Mouse (Mus musculus) neural tube, embryonic 15.5 days (tissue): Measurements from ENCODE around the gene Itgb3bp. TPM values are rescaled to one million over a fixed set of nuclear protein-coding genes. Genes with fewer than 3 reads are reported as not detected.

Experiments
- ATAC-seq: fragments of 200-750 bp; cut with Nextera tagmentation; 2 replicates; pipeline ENCODE4 v1.8.0; 2017; ENCODE audit warnings: mild to moderate bottlenecking, moderate TSS enrichment, moderate library complexity; ENCODE audit not compliant: low FRiP score
- H3K27ac ChIP-seq: fragments of 300-500 bp; sonication (generic); replicated peaks from 2 replicates; pipeline ENCODE4 v1.5.1; 2015; ENCODE audit warnings: mild to moderate bottlenecking, inconsistent platforms
- H3K27me3 ChIP-seq: fragments of 300-500 bp; sonication (generic); replicated peaks from 2 replicates; pipeline ENCODE4 v1.6.1; 2015; ENCODE audit warnings: inconsistent platforms
- H3K36me3 ChIP-seq: fragments of 300-500 bp; sonication (generic); 2 replicates; pipeline ENCODE4 v1.6.1; 2015; ENCODE audit warnings: inconsistent platforms
- H3K4me1 ChIP-seq: fragments of 300-500 bp; sonication (generic); 2 replicates; pipeline ENCODE4 v1.6.1; 2015; ENCODE audit warnings: inconsistent platforms
- H3K4me2 ChIP-seq: fragments of 300-500 bp; sonication (generic); 2 replicates; pipeline ENCODE4 v1.6.1; 2015; ENCODE audit warnings: inconsistent platforms, mild to moderate bottlenecking, moderate library complexity
- H3K4me3 ChIP-seq: fragments of 300-500 bp; sonication (generic); replicated peaks from 2 replicates; pipeline ENCODE4 v1.5.1; 2015; ENCODE audit warnings: mild to moderate bottlenecking, inconsistent platforms
- H3K9ac ChIP-seq: fragments of 300-500 bp; sonication (generic); replicated peaks from 2 replicates; pipeline ENCODE4 v1.6.1; 2015; ENCODE audit warnings: mild to moderate bottlenecking, inconsistent platforms
- H3K9me3 ChIP-seq: fragments of 300-500 bp; sonication (generic); replicated peaks from 2 replicates; pipeline ENCODE4 v1.6.1; 2016; ENCODE audit warnings: inconsistent platforms
- WGBS: fragments of 180-500 bp; shearing (Covaris S2); methylation state at CpG from one replicate; pipeline ENCODE4 v1.1.7; 2015; ENCODE audit warnings: mixed read lengths; 5-methylcytosine and 5-hydroxymethylcytosine counted together
- polyA plus RNA-seq: library from polyadenylated mRNA; unstranded; fragments of >200 nt; fragmentation: Nextera tagmentation; extraction: Ambion mirVana; gene quantifications from 2 replicates; pipeline ENCODE4 v1.2.1, GENCODE M21; 2015

The Itgb3bp gene
- polyA plus RNA-seq, 1 experiment from 2014 or later = 13.1 TPM

DNA sequence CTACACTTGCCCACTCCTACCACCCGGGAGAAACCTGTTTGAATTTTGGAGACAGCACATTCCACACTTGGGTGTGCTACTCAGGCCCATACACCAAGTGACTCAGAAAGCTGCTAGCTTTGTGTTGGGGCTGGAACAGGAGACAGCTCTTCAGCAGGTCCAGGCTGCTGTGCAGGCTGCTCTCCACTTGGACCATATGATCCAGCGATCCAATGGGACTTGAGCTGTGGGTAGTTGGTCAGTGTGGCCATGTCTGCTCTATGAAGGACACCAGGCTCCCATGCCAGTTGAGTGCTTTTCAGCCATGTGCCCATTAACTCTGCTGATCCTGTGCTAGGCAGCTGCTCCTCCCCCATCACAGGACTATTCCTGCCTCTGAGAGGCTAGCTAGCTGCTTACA, 24.3 kb upstream of the Itgb3bp start:
- H3K4me1 ChIP-seq = no peaks in the 10 kb centered on the region
- H3K36me3 ChIP-seq = no peaks in the 10 kb centered on the region
- no peaks in the 10 kb centered on the region for H3K9me3 ChIP-seq
- H3K27ac ChIP-seq = no peak overlapping the region
- H3K9ac ChIP-seq = no peak overlapping the region
- no peak overlapping the region for H3K4me3 ChIP-seq
- no peak for ATAC-seq
- H3K27me3 ChIP-seq = no peaks in the 10 kb centered on the region
- H3K4me2 ChIP-seq = no peak overlapping the region
- 96% methylated on average over 2 of the region's 2 CpGs for WGBS

DNA sequence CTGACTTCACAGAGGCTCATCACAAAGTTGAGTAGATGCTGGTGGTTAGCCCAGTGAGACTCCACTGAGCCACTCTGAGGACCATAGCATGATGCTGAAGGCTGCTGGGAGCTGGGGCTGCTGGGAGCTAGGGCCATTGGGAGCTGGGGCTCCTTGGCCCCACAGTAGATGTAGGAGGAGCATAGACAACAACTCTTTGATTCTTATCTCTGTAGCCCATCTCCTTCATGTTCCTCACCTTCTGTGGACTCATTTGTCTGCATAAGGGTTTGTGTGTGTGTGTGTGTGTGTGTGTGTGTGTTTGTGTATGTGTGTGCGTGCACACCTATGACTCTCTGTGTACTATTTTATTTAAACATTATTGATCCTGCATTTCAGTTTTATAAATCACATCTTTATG, 18.3 kb upstream of the Itgb3bp start:
- WGBS = 94% methylated on average over 1 of the region's 1 CpGs
- ATAC-seq = no peak
- no peaks in the 10 kb centered on the region for H3K36me3 ChIP-seq

DNA sequence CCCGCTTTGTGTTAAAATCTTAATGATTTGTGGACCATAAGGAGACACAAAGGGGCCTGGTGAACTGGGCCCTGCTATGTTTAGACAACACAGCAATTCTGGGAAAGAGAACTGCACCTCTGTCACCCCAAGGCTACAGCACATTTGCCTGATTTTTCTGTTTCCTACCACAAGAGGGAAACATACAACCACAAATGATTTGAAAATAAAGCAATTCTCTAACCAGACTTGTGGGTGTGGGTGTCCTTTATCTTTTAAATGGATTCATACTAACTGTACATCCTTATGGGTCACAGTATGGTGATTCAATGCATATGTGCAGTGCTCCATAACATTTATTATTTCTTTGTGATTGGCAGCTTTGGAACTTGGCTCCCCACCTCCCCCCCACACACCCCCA, 17.6 kb upstream of the Itgb3bp start:
- peak; percentile 55; the same call in 1 of the 2 replicates for ATAC-seq
- Histone ChIP-seq H3K4me3 (no peak overlapping the region), H3K4me2 (no peak overlapping the region), H3K36me3 (no peaks in the 10 kb centered on the region), H3K9ac (no peak overlapping the region), H3K27ac (no peak overlapping the region), H3K4me1 (no peaks in the 10 kb centered on the region), H3K27me3 (no peaks in the 10 kb centered on the region), H3K9me3 (no peaks in the 10 kb centered on the region)
- WGBS = 69% methylated on average over 1 of the region's 1 CpGs

More for the DNA sequence above, 18.3 kb upstream of the Itgb3bp start:
- no peaks in the 10 kb centered on the region for H3K27me3 ChIP-seq
- H3K27ac ChIP-seq = no peak overlapping the region
- H3K9me3 ChIP-seq = no peaks in the 10 kb centered on the region
- no peak overlapping the region for H3K9ac ChIP-seq
- H3K4me2 ChIP-seq = no peak overlapping the region
- no peak overlapping the region for H3K4me3 ChIP-seq
- no peaks in the 10 kb centered on the region for H3K4me1 ChIP-seq

DNA sequence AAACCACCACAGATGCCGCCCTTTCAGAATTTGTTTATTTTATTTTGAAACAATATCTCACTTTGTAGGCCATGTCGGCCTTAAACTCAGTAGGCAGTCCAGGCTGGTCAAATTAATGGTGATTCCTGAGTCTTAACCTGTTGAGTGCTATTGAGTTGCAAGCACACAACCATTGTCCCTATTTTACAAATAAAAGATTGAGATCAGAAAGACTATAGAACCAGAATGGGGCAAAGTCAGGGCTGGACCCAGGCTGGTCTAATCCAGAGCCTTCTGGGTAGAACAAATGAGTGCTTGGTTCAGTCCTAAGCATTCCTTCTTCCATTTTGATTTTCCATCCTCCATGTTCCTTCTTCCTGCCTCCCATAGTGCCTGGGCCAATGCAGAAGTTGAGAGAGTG, 16.9 kb upstream of the Itgb3bp start:
- 94% methylated on average over 2 of the region's 2 CpGs for WGBS
- H3K4me2 ChIP-seq = no peak overlapping the region
- H3K27me3 ChIP-seq = no peaks in the 10 kb centered on the region
- H3K9ac ChIP-seq = no peak overlapping the region
- H3K9me3 ChIP-seq = no peaks in the 10 kb centered on the region
- H3K27ac ChIP-seq = no peak overlapping the region
- no peaks in the 10 kb centered on the region for H3K36me3 ChIP-seq
- no peak for ATAC-seq
- no peak overlapping the region for H3K4me3 ChIP-seq
- H3K4me1 ChIP-seq = no peaks in the 10 kb centered on the region

- Histone ChIP-seq H3K4me2 (no peak overlapping the region), H3K4me1 (no peaks in the 10 kb centered on the region), H3K27ac (no peak overlapping the region), H3K4me3 (no peak overlapping the region), H3K27me3 (no peaks in the 10 kb centered on the region), H3K9ac (no peak overlapping the region), H3K9me3 (no peaks in the 10 kb centered on the region), H3K36me3 (no peaks in the 10 kb centered on the region)
- WGBS = 90% methylated on average over 7 of the region's 7 CpGs
- no peak for ATAC-seq
These were observed 15.4 kb upstream of the Itgb3bp start for GRCm38 (mm10) chr4:99945011-99945410.

GRCm38 (mm10) chr4:99944606-99945005, 15.0 kb upstream of the Itgb3bp start:
- no peak overlapping the region for H3K4me2 ChIP-seq
- H3K27me3 ChIP-seq = no peaks in the 10 kb centered on the region
- H3K36me3 ChIP-seq = no peaks in the 10 kb centered on the region
- no peak overlapping the region for H3K9ac ChIP-seq
- 77% methylated on average over 2 of the region's 2 CpGs for WGBS
- H3K4me3 ChIP-seq = no peak overlapping the region
- no peak for ATAC-seq
- H3K9me3 ChIP-seq = no peaks in the 10 kb centered on the region
- peaks cover 2% of the 10 kb centered on the region; the same call in 1 of the 2 replicates for H3K4me1 ChIP-seq
- H3K27ac ChIP-seq = no peak overlapping the region

DNA sequence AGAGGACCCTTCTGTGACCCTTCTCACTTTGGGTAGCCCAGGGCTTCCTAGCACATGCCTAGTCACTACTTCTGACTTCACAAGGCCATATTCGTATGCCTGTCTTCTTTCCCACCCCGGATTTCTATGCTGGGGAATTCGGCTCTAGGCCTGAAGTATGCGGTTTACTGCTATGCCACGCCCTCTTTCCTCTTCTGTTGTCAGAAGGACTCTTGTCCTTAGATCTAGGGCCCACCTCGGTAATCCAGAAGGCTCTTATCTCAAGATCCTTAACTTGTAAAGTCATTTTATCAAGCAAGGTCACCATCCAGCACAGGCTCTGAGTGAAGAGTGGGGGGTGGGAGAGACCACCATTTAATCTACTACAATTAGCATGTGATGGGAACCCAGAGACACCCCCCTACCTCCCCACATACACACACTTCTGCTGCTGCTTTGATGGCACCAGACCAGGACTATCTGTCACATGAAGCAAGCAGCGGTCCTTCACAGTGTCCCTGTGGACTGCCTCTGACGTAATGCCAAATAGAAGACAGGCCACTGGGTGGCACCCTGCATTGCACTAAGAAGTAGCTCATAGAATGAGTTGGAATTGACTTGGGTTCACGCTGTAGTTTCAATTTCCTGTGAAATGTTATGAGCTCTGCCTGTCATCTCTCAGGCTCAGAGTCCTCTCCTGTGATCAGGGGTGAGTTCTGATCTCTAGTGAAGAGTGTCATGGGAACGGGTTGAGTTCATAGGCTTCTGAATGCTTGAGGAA, 12.2 kb upstream of the Itgb3bp start:
- 67% methylated on average over 10 of the region's 10 CpGs for WGBS
- H3K9ac ChIP-seq = no peak overlapping the region
- H3K36me3 ChIP-seq = no peaks in the 10 kb centered on the region

GRCm38 (mm10) chr4:99939711-99940505, 10.3 kb upstream of the Itgb3bp start:
- H3K27me3 ChIP-seq = no peaks in the 10 kb centered on the region
- H3K9me3 ChIP-seq = no peaks in the 10 kb centered on the region
- H3K4me3 ChIP-seq = no peak overlapping the region
- H3K27ac ChIP-seq = no peak overlapping the region
- H3K36me3 ChIP-seq = no peaks in the 10 kb centered on the region
- peaks cover 6% of the 10 kb centered on the region; the same call in 1 of the 2 replicates for H3K4me1 ChIP-seq
- no peak overlapping the region for H3K4me2 ChIP-seq
- ATAC-seq = no peak
- 63% methylated on average over 16 of the region's 16 CpGs for WGBS
- H3K9ac ChIP-seq = no peak overlapping the region

More for the DNA sequence above, 12.2 kb upstream of the Itgb3bp start:
- no peak for ATAC-seq
- H3K4me2 ChIP-seq = no peak overlapping the region
- H3K4me3 ChIP-seq = no peak overlapping the region
- H3K9me3 ChIP-seq = no peaks in the 10 kb centered on the region
- peaks cover 6% of the 10 kb centered on the region; the same call in 1 of the 2 replicates for H3K4me1 ChIP-seq
- no peak overlapping the region for H3K27ac ChIP-seq
- H3K27me3 ChIP-seq = no peaks in the 10 kb centered on the region

GRCm38 (mm10) chr4:99936278-99936677, 6.7 kb upstream of the Itgb3bp start:
- no peak for ATAC-seq
- Histone ChIP-seq H3K9ac (no peak overlapping the region), H3K4me2 (no peak overlapping the region), H3K27ac (no peak overlapping the region), H3K36me3 (no peaks in the 10 kb centered on the region), H3K9me3 (no peaks in the 10 kb centered on the region), H3K27me3 (no peaks in the 10 kb centered on the region), H3K4me3 (no peak overlapping the region), H3K4me1 (peaks cover 9% of the 10 kb centered on the region)
- 91% methylated on average over 5 of the region's 5 CpGs for WGBS

GRCm38 (mm10) chr4:99934859-99935258, 5.2 kb upstream of the Itgb3bp start:
- Histone ChIP-seq H3K27ac (no peak overlapping the region), H3K9ac (no peak overlapping the region), H3K4me3 (no peak overlapping the region), H3K4me1 (peaks cover 22% of the 10 kb centered on the region), H3K9me3 (no peaks in the 10 kb centered on the region), H3K27me3 (no peaks in the 10 kb centered on the region), H3K36me3 (no peaks in the 10 kb centered on the region), H3K4me2 (no peak overlapping the region)
- ATAC-seq = no peak
- WGBS = 91% methylated on average over 7 of the region's 7 CpGs

DNA sequence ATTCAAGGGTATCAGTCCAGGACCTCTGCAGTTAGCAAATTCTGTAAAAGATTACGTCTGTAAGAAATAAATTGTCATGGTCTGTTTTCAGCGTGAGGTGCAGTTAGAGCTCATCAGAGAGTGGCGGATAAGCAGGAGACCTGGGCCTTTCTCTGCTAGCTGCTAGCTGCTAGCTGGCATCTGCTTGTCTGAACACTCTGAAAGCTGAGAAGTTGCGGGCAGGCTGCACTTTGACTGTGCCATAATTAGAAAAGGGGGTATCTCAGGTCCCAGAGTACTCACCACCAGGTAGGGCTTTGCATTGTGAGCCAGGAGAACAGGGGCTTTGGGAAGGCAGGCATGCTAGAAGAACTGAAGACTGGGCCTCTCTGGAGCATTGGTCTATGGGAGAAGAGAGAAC, 2.2 kb upstream of the Itgb3bp start:
- Histone ChIP-seq H3K27ac (no peak overlapping the region), H3K9me3 (no peaks in the 10 kb centered on the region), H3K4me3 (no peak overlapping the region), H3K4me2 (no peak overlapping the region), H3K27me3 (no peaks in the 10 kb centered on the region), H3K4me1 (peaks cover 15% of the 10 kb centered on the region), H3K36me3 (no peaks in the 10 kb centered on the region), H3K9ac (no peak overlapping the region)
- ATAC-seq = no peak
- WGBS = 89% methylated on average over 4 of the region's 4 CpGs

DNA sequence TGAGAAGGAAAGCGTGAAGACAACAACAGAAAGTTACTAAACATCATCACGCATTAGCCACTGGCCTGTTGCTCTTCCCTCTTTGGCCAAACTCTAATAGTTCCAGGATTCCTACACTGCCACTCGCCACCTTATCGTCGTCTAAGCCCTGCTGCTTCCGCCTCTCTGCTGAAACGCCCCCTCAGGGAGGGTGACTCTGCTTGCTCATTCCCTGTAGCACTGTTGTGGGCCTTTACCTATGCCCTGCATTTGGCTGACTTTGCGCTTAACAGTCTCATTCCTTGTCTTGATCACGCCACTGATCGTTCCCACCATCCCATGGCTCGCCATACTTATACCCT, 1.6 kb upstream of the Itgb3bp start:
- Histone ChIP-seq H3K4me2 (peak overlapping the region; percentile 93), H3K27me3 (no peaks in the 10 kb centered on the region), H3K27ac (0 out of 2 replicates have a peak overlapping the region, but pooled peaks have one; percentile 3), H3K4me3 (no peak overlapping the region), H3K36me3 (no peaks in the 10 kb centered on the region), H3K4me1 (peaks cover 15% of the 10 kb centered on the region), H3K9ac (no peak overlapping the region), H3K9me3 (no peaks in the 10 kb centered on the region)
- no peak for ATAC-seq
- WGBS = 66% methylated on average over 11 of the region's 11 CpGs
